Mouse (Mus musculus) heart, postnatal 10 days (tissue): ENCODE results near the gene Mecom. TPM values are rescaled to one million over a fixed set of nuclear protein-coding genes. Genes with fewer than 3 reads are reported as not detected.
"Not testable (repeated sequence)": the region's sequence is repeated elsewhere in the genome, so short reads cannot be mapped to it uniquely, and the experiment has no call there.

ENCODE experiments used
- DNase-seq, 2 experiments: peaks; one replicate each; pipeline ENCODE4 v3.0.0; 2021
- intact Hi-C: fragments of 180-260 bp; cut with DNase I; formaldehyde crosslinking; loops from one replicate; pipeline ENCODE4 v1.15.1; 2025
- total RNA-seq, 2 experiments: library from RNA; stranded (reverse); gene quantifications; 2 replicates each; pipeline ENCODE4 v1.2.3; 2021

The Mecom gene
- total RNA-seq, 2 experiments from 2014 or later: 27.4 to 35.8 TPM

DNA sequence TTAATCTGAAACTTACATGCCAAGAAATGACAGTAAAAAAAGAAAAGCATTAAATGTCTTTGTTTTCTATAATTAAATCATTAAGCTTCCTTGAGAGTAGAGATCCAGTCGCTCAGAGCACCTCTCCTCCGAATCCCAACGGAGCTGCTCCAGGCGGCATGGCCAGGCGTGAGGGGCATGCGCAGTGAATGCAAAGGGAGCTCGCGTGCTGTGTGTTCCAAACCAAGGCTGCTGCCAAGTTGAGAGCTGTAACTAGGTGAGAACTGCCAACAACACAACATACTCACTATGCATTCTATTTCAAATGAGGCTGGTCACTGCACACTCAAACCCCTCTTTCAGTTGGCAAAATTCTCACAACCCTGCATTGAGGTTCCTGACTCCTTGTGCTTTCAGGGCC lies 271.7 kb downstream of the Mecom start:
- no peak for DNase-seq
- intact Hi-C loops: no loop called here

DNA sequence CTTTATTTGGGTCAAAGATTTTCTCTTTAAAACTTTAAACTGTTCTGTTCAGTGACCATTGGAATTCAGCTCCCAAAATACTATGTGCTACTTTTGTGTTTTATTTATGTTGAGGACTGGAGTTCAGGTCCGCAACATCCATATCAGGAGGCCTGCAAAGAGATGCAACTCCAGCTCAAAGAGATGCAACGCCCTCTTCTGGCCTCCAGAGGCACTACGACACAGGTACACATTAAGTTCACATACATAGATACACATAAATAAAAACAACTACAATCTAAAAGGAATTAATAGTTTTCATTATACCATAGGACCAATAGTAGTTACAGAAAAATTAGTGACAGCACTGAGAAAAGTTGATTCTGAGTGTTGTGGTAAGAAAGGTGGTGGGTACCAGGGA lies 278.6 kb downstream of the Mecom start:
- DNase-seq: no peak
- intact Hi-C loops: no loop called here

DNA sequence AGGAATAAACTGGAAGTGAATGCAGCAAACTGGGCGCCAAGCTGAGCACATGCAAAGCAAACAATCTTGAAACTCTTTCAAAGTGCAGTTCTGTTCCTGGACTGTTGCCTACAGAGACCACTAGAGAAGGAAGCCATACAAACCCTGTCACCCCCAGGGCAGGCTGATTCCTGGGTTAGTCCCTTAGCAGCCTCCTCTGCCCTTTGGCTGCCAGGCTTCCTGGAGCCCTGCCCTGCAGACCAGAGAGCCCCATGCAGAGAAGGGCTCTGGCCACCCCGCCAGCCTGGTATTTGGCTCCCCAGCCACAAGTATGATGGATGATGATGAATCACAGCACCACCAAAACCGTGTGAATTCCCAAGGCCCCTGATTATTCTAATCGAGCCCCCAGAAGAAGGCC lies 286.9 kb downstream of the Mecom start:
- DNase-seq: no peak

DNA sequence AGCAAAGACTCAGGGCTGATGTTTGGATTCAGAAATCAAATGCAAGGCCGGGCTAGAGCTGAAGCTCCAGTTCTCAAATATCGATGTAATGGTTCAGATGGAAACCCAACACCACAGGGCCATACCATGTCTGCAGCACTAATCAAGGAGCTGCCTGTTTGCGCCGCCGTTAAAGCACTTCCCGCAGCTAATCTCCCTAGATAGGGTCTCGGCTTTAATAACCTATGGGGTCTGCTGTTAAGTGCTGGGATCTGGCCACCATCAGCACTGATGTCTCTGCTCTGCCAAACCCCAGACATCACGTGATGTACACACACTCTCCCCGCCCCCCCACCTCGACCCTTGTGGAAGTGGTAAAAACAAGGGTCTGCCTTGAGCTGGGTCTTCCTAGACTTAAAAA lies 289.4 kb downstream of the Mecom start:
- intact Hi-C loops: no loop called here
- DNase-seq: no peak

More for the DNA sequence above, 286.9 kb downstream of the Mecom start:
- intact Hi-C loops: no loop called here

DNA sequence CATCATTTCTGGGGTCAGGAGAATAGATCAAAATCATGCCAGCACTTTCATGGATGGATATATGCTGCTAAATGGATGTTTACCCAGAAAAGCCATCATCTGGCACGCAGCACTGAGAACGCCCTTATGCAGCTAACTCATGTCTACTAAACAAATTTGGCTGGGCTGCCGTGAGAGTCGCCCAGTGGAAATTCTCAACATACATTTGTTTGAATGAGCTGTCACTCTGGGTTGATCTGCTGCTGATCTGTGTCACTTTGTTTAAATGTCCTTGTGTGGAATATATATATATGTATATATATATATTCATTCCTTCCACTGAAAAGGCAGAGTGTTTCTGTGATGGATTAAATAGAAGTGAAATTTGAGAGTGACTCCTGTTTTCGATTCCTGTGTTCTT lies 290.0 kb downstream of the Mecom start:
- no peak for DNase-seq
- intact Hi-C loops: no loop called here

DNA sequence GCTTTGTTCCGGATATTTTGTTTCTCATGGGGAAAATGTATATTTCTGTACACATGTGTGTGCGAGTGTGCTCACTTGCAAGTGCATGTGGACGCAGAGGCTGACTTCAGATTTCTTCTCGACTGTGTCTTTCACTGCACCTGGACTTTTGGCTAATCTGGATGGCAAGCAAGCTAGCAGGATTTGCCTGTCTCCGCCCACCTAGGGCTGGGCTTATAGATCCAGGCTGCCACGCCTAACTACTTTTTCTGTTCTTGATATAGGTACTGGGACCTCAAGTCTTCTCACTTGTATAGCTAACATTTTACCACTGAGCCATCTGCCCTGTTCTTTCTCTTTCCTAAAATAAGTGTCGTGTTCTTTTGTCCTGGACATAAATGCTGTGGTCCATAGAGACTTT lies 290.9 kb downstream of the Mecom start:
- intact Hi-C loops: no loop called here
- no peak for DNase-seq

DNA sequence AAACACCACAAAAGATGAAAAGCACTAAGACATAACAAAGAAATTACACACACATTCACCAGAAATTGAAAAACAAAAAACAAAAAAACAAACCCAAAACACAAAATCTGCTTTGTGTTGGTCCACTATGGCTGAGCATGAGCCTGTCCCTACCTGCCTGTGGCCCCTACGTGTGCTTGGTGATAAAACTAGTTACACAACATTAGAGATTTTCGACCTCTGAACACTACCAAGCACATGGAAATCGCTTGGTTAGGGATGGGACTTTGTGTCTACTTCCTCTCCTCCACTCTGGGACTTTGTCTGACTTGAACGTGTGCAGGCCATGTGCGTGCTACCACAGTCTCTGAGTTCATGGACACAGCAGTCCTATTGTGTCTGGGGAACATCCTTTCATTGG lies 292.0 kb downstream of the Mecom start:
- no peak for DNase-seq
- intact Hi-C loops: no loop called here

DNA sequence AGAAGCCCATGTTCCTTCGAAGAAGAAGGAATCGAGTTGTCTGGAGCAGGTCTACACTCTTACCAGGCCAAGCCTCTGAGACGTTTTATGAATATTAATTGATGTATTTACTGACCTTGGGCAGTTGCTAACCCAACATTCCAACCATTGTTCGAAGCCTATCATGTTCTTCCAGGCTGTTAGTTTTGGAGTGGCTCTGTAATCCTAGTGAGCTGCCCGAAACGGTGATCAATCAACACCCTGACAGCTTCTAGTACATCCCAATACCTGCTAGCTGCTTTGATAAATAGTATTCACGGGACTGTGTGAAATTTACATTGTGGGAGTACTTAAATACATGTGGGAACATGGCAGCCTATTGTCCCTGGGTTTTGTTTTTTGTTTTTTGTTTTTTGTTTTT lies 293.4 kb downstream of the Mecom start:
- intact Hi-C loops: no loop called here
- DNase-seq: no peak

DNA sequence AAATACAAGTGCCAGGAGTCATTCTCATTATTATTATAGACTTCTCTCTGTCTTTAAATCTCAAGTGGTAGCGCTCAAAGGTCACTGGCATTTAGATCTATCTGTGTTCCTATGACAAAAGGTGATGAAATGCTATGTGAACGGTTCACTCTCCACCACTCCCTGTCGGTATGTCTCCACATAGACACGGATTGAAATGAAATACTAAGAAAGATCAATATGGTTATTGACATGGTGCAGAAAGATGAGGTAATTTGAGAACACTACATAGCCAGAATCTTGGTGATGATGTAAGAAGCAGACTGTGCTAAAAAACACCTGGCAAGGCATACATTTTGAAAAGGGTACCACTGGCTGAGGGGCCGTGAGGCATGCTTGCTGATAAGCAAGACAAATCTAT lies 294.1 kb downstream of the Mecom start:
- intact Hi-C loops: no loop called here
- DNase-seq: no peak

DNA sequence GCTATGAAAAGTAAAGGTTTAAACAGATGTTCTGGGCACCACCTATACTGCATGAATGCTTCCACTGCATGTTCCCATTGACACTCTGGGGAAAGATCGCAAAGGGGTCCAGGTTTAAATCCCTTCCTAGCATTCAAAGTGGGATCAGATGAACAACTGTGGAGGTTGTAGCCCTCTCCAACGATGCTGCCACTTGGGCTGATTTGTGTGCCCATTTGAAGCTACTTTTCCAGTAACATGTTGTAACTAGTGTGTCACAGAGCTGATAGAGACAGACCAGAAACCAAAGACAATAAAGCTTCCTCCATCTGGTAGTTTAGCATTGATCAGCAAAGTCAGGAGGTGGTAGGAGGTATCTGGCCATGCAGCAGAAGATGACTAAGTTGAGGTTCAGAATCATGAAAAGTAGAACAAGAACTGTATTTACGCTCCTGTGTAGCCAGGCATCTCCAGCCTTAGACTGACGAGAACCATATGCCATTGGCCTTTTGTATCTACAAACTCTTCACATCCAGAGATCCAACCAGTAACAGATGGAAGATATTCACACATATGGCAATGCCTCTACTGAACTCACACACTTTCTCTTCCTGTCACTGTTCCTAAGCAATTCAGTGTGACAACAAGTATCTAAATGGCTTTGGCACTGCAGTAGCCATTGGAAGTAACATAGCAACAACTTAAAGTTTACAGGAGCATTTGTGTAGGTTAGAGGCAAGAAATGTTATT lies 299.0 kb downstream of the Mecom start:
- intact Hi-C loops: loop anchor here (10.0 kb wide), 1 partner anchor 234 kb away; no protein-coding TSS in a partner anchor
- DNase-seq: no peak

DNA sequence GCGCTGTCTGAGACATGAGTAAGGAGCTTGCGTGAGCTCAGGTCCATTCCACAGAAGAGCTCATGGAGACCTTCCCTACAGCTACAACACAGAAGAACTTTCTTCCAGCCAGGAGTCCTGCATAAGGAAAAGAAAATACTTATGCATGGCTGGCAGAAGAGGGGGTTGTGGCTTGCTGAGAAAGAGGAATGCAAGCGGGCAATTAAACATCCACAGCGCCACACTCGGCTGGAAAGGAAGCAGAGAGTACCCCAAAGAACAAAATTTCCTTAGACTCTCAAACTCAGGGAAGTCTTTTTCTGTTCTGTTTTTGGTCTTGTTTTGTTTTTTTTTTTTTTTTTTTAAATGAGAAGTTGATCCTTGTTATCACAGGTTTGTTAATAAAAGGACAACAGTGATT lies 300.6 kb downstream of the Mecom start:
- DNase-seq: no peak
- intact Hi-C loops: loop anchor here (10.0 kb wide), 1 partner anchor 232 kb away; no protein-coding TSS in a partner anchor

DNA sequence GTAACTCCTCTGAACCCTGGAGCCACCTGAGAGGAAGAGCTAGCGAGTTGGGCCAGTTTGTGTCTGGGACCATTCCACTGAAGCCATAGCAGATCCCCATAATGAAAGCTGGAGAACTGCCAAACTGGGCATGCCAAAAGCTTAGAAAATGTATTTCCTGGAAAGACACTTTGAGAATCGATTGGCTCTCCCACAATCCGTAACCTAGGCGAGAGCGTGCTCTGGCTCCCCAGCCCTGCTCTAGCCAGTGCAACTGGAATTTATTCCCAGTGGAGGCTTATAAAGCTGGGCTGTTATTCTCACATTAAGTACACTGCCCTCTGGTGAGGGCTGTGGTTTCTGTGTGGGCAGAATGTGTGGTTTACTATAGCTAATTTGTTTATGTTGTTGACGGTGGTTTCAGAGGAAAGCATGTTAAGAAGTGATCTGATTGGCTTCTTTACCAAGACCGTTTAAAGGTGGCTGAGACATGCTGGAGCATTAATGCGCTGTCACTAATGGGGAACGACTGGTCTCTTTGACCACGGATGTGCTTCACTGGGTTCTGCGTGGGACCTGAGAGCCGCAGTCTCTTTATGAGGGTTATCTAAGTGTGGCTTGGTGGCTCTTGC lies 301.3 kb downstream of the Mecom start:
- intact Hi-C loops: loop anchor here (10.0 kb wide), 1 partner anchor 232 kb away; no protein-coding TSS in a partner anchor
- peak in 1 of 2 experiments; percentile 22 for DNase-seq

DNA sequence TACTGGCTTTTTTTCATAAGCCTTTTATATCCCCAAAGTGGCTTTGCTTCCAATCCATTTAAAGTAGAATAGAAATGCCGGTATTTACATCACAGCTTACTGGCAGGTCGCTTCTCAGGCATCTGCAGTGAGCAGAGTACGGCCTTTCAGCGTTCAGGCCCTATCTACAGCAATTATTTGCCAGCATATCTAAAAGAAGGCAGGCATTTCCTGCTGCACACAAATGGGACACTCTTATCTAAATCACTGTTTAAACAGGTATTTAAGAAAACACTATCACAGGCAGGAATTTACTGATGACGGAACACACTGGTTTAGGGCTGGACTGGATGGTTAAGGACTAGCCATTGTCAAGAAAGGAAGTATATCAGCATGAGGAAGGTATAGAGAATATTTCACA lies 301.9 kb downstream of the Mecom start:
- DNase-seq: no peak

DNA sequence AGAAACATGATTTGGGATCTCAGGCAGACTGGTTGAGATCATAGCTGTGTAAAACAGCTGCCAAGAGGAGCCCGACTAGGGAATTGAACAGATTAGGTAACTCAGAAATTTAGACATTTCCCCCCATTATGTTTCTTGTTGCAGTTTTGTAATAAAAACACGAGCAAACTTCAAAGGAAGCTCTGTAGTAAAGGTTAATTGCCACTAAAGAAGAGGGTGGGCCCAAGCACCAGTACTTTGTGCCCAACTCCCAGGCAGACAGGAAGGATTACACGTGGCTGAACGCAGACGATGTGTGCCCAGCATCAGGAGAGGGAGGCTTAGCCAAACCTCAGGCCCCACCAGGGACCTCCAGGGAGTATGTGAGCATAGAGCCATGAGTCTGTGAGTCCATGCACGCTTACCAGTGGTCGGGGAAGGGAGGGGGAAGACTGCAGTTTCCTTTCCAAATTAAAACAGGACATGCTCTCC lies 303.4 kb downstream of the Mecom start:
- intact Hi-C loops: loop anchor here (10.0 kb wide), 1 partner anchor 230 kb away; no protein-coding TSS in a partner anchor
- peak; percentile 64 to 66 for DNase-seq

More for the DNA sequence above, 301.9 kb downstream of the Mecom start:
- intact Hi-C loops: loop anchor here (10.0 kb wide), 1 partner anchor 231 kb away; no protein-coding TSS in a partner anchor

DNA sequence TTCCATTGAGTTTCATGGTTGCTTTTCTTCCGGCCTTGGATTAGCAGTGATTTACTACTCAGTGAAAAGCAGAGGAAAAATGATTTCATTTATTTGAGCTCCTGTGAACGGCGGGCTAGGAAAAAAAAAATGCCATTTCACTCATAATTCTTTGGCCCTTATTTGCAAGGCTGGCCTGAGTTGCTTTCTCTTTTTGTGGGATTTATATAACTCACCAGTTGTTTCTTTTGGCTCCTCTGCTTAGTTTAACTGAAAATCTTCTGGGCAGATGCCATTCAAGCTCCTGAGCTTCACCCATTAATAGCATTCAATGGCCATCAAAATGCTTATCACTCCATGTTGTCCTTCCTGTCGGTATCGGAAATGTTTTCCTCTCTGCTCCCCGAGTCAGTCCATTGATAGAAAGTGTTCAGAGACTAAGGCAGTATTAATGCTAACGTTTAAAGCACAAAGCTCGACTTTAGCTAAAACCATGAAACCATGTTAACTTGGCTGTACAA lies 304.0 kb downstream of the Mecom start:
- DNase-seq: peak in 1 of 2 experiments; percentile 31
- intact Hi-C loops: loop anchor here (2.0 to 10.0 kb wide), 2 partner anchors 229 to 265 kb away; no protein-coding TSS in a partner anchor

DNA sequence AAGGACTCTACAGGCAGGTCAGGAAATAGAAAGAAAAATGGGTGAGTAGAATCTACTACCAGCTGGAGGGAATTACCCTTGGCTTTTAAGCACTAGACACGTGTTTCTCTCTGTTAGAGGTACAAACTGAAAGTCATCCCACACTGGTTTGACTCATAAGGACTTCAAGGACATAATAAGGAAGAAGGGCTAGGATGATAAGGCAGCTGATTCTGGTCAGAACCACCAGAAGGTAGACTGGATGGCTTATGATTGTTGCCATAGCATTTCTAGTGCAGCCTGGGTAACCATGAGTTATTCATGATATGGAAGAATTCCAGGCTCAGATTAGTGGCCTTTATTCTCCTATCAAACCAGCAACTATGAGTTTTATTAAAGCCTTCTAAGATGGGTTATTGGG lies 308.4 kb downstream of the Mecom start:
- intact Hi-C loops: no loop called here
- DNase-seq: no peak

DNA sequence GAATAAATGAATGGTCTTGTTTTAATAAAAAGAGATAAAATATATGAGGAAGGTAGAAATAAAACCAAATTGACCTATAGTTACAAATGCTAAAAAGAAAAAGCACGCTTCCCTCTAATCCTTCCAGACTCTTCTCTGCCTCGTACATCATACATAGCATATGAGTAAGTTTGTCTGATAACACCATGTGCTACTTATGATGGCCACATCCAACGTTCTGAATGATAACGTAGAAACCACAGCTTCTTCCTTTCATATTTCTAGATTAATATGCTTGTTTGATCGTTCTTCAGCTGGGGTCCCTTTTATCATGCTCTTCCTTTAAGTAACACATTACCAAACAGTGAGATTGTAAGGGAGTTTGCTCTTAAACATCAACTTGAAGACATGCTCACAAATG lies 310.3 kb downstream of the Mecom start:
- DNase-seq: no peak
- intact Hi-C loops: no loop called here

DNA sequence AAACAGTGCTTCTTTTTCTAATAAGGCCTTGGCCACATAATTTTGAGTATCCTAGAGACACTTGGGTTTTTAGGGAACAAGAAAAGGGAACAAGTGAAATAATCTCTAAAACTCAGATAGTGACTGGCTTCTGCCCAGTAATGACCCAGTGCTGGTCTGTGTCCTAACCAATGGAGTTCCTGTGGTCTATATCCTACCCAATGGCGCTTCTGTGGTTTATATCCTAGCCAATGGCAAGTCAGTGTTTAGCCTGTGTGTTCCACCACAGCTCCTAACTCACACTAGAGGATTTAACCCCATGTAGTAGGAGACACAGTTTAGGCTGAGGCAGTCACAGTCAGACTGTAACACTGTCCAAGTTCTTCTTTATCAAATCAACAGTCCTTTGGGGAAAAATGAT lies 313.8 kb downstream of the Mecom start:
- intact Hi-C loops: no loop called here
- DNase-seq: no peak

DNA sequence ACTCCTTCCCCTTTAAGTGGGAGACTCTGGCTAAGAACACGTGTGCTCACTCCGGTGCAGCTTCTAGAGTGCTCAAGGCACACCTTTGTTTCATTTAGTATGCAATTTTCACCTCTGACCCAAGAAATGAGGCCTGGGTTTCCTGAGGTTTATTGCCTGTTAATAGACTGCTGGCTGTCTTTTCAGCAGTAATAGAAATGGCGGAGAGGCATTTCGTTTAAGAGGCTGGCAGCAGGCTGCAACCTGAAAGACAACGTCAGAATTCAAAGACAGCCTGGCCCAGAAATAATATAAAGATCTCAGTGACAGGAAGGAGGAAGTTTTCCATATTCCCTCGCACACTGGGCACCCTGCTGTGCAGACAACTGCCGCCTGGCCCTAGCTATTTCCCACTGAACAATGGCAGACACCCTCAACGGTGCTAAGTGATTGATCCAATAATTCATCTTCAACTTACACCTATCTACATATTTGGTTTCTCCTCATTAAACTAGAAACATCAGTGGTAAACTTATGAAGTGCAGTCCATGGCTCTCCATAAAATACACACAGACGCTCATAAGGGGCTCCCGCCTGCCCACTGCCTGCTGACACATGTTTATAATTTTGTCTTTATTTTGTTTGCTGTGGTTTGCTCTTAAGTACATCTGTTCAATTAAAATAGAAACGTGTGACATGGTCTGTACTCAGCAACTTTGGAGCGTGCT lies 319.7 kb downstream of the Mecom start:
- intact Hi-C loops: no loop called here
- DNase-seq: no peak

DNA sequence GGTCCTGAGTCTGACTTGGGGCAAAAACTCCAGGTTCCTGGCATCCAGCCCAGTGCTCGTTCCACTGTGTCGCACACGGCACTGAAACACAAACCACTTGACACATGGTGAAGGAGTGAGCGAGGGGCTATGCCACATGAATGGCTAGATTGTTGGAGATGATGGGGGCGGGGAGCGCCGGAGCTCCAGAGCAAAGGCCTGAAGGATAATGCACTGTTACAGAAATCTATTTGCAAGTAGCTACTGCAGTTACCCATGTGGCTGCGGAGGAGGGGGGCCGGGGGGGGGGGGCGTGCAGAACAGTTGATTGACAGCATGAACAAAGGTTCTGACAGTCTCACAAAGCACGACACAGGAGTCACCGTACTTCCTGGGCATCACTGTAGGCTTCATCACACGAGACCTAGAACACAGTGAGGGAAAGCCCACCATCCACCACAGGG lies 320.9 kb downstream of the Mecom start:
- no peak for DNase-seq
- intact Hi-C loops: no loop called here

DNA sequence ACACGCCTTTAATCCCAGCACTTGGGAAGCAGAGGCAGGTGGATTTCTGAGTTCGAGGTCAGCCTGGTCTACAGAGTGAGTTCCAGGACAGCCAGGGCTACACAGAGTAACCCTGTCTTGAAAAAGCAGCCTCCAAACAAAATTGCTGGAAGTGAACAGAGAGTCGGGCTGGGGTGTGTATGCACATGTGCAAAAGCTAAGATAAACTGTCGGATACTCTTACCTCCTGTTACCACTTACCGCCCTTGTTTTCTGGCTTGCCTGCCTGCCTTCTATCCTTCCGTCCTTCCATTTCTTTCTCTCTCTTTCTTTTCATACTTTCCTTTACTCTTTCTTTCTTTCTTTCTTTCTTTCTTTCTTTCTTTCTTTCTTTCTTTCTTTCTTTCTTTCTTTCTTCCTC lies 322.6 kb downstream of the Mecom start:
- intact Hi-C loops, DNase-seq: not testable (repeated sequence)
